Mouse (Mus musculus) lung, postnatal 0 days (tissue): Measurements from ENCODE around the gene Dnah12. TPM values are rescaled to one million over a fixed set of nuclear protein-coding genes. Genes with fewer than 3 reads are reported as not detected.
"Not testable (repeated sequence)": the region's sequence is repeated elsewhere in the genome, so short reads cannot be mapped to it uniquely, and the experiment has no call there.

ENCODE experiments used
- ATAC-seq: fragments of 200-750 bp; cut with Nextera tagmentation; 2 replicates; pipeline ENCODE4 v1.8.0; 2017; ENCODE audit warnings: moderate library complexity
- DNase-seq: peaks from one replicate; pipeline ENCODE4 v3.0.0-alpha.2; 2016; ENCODE audit warnings: low spot score
- H3K27ac ChIP-seq: fragments of 300-500 bp; sonication (generic); 2 replicates; pipeline ENCODE4 v1.5.1; 2014; ENCODE audit warnings: antibody characterized with exemption, mild to moderate bottlenecking, low read length, mixed read lengths
- H3K27me3 ChIP-seq: fragments of 300-500 bp; sonication (generic); replicated peaks from 2 replicates; pipeline ENCODE4 v1.6.1; 2014; ENCODE audit warnings: low read length, mixed read lengths; ENCODE audit not compliant: insufficient read depth
- H3K36me3 ChIP-seq: fragments of 300-500 bp; sonication (generic); 2 replicates; pipeline ENCODE4 v1.6.1; 2014; ENCODE audit warnings: low read length, mixed read lengths; ENCODE audit not compliant: insufficient read depth
- H3K4me1 ChIP-seq: fragments of 300-500 bp; sonication (generic); 2 replicates; pipeline ENCODE4 v1.6.1; 2014; ENCODE audit warnings: antibody characterized with exemption, low read depth, low read length, mixed read lengths; ENCODE audit not compliant: insufficient read depth
- H3K4me2 ChIP-seq: fragments of 300-500 bp; sonication (generic); replicated peaks from 2 replicates; pipeline ENCODE4 v1.6.1; 2014; ENCODE audit warnings: low read depth, mild to moderate bottlenecking, low read length, moderate library complexity, mixed read lengths
- H3K4me3 ChIP-seq: fragments of 300-500 bp; sonication (generic); 2 replicates; pipeline ENCODE4 v1.5.1; 2014; ENCODE audit warnings: low read depth, low read length
- H3K9ac ChIP-seq: fragments of 300-500 bp; sonication (generic); replicated peaks from 2 replicates; pipeline ENCODE4 v1.6.1; 2014; ENCODE audit warnings: low read depth, mild to moderate bottlenecking
- H3K9me3 ChIP-seq: fragments of 300-500 bp; sonication (generic); 2 replicates; pipeline ENCODE4 v1.6.1; 2016; ENCODE audit warnings: low read length, mixed read lengths
- CTCF ChIP-seq: IDR thresholded peaks from 2 replicates; pipeline ENCODE4 v1.5.1; 2016; ENCODE audit warnings: antibody characterized with exemption, mild to moderate bottlenecking
- EP300 ChIP-seq: IDR thresholded peaks from 2 replicates; pipeline ENCODE4 v1.6.1; 2016; ENCODE audit warnings: antibody characterized with exemption, mild to moderate bottlenecking, control low read depth
- WGBS: fragments of 180-500 bp; shearing (Covaris S2); extraction: QIAGEN DNeasy Blood & Tissue Kit; methylation state at CpG from one replicate; pipeline ENCODE4 v1.1.7; 2014; 5-methylcytosine and 5-hydroxymethylcytosine counted together
- polyA plus RNA-seq: library from polyadenylated mRNA; unstranded; fragments of >200 nt; fragmentation: Nextera tagmentation; extraction: Ambion mirVana; gene quantifications from 2 replicates; pipeline ENCODE4 v1.2.1, GENCODE M21; 2015

Gene Dnah12
- polyA plus RNA-seq, 1 experiment from 2014 or later = 1.6 TPM

- Histone ChIP-seq H3K4me1 (no peaks in the 10 kb centered on the region), H3K4me2 (no peak overlapping the region), H3K9me3 (no peaks in the 10 kb centered on the region), H3K27me3 (no peaks in the 10 kb centered on the region), H3K36me3 (no peaks in the 10 kb centered on the region), H3K27ac (no peak overlapping the region), H3K4me3 (no peak overlapping the region), H3K9ac (no peak overlapping the region)
- TF ChIP-seq EP300 (no peak), CTCF (no peak)
- ATAC-seq = no peak
- WGBS = 78% methylated on average over 5 of the region's 5 CpGs
- DNase-seq = no peak
These were observed 188.6 kb downstream of the Dnah12 start for GRCm38 (mm10) chr14:26881700-26882099.

GRCm38 (mm10) chr14:26887244-26887643, 194.2 kb downstream of the Dnah12 start:
- Histone ChIP-seq H3K9me3 (no peaks in the 10 kb centered on the region), H3K4me1 (no peaks in the 10 kb centered on the region), H3K27me3 (no peaks in the 10 kb centered on the region), H3K9ac (no peak overlapping the region), H3K4me2 (no peak overlapping the region), H3K4me3 (no peak overlapping the region), H3K27ac (no peak overlapping the region), H3K36me3 (no peaks in the 10 kb centered on the region)
- TF ChIP-seq CTCF = no peak
- TF ChIP-seq EP300 = no peak
- no peak for ATAC-seq
- DNase-seq = no peak
- 49% methylated on average over 3 of the region's 3 CpGs for WGBS

GRCm38 (mm10) chr14:26890777-26891176, 197.7 kb downstream of the Dnah12 start:
- no peaks in the 10 kb centered on the region for H3K36me3 ChIP-seq
- no peak overlapping the region for H3K4me3 ChIP-seq
- H3K4me2 ChIP-seq = no peak overlapping the region
- H3K9ac ChIP-seq = no peak overlapping the region
- no peaks in the 10 kb centered on the region for H3K27me3 ChIP-seq
- 81% methylated on average over 3 of the region's 3 CpGs for WGBS
- no peak for DNase-seq
- no peaks in the 10 kb centered on the region for H3K4me1 ChIP-seq
- no peaks in the 10 kb centered on the region for H3K9me3 ChIP-seq
- ATAC-seq = no peak
- H3K27ac ChIP-seq = no peak overlapping the region
- no peak for TF ChIP-seq EP300
- no peak for TF ChIP-seq CTCF

- DNase-seq = no peak
- H3K9me3 ChIP-seq = no peaks in the 10 kb centered on the region
- H3K9ac ChIP-seq = no peak within 1 kb of the TSS
- H3K27me3 ChIP-seq = no peaks in the 10 kb centered on the region
- H3K4me1 ChIP-seq = no peaks in the 10 kb centered on the region
- WGBS = 83% methylated on average over 4 of the region's 4 CpGs
- no peak for TF ChIP-seq CTCF
- TF ChIP-seq EP300 = no peak
- no peak within 1 kb of the TSS for H3K27ac ChIP-seq
- H3K4me2 ChIP-seq = no peak within 1 kb of the TSS
- ATAC-seq = no peak
- no peak within 1 kb of the TSS for H3K4me3 ChIP-seq
- no peaks in the 10 kb centered on the region for H3K36me3 ChIP-seq
These were observed 201.3 kb downstream of the Dnah12 start, which contains the start of gene Asb14 for GRCm38 (mm10) chr14:26894392-26894791. TSS of gene Asb14 (plus strand) at chr14:26894557.

- 67% methylated on average over 2 of the region's 2 CpGs for WGBS
These were observed 206.4 kb downstream of the Dnah12 start for GRCm38 (mm10) chr14:26899490-26899889.

GRCm38 (mm10) chr14:26900893-26901292, 207.8 kb downstream of the Dnah12 start:
- no peak overlapping the region for H3K9ac ChIP-seq
- 77% methylated on average over 12 of the region's 12 CpGs for WGBS
- no peaks in the 10 kb centered on the region for H3K27me3 ChIP-seq
- no peak overlapping the region for H3K4me3 ChIP-seq
- ATAC-seq (no peak), DNase-seq (no peak)
- H3K4me1 ChIP-seq = no peaks in the 10 kb centered on the region
- no peak overlapping the region for H3K4me2 ChIP-seq
- TF ChIP-seq CTCF = no peak
- no peak for TF ChIP-seq EP300
- no peak overlapping the region for H3K27ac ChIP-seq
- H3K9me3 ChIP-seq = no peaks in the 10 kb centered on the region
- no peaks in the 10 kb centered on the region for H3K36me3 ChIP-seq

More at GRCm38 (mm10) chr14:26899490-26899889, 206.4 kb downstream of the Dnah12 start:
- ATAC-seq = no peak
- Histone ChIP-seq H3K4me1 (no peaks in the 10 kb centered on the region), H3K4me2 (no peak overlapping the region), H3K27me3 (no peaks in the 10 kb centered on the region), H3K27ac (no peak overlapping the region), H3K9me3 (no peaks in the 10 kb centered on the region), H3K4me3 (no peak overlapping the region), H3K36me3 (no peaks in the 10 kb centered on the region), H3K9ac (no peak overlapping the region)
- TF ChIP-seq EP300 = no peak
- DNase-seq = no peak

GRCm38 (mm10) chr14:26907401-26907800, 214.3 kb downstream of the Dnah12 start:
- DNase-seq (no peak), ATAC-seq (no peak)
- Histone ChIP-seq H3K27ac (no peak overlapping the region), H3K4me2 (no peak overlapping the region), H3K4me1 (no peaks in the 10 kb centered on the region), H3K9me3 (no peaks in the 10 kb centered on the region), H3K36me3 (no peaks in the 10 kb centered on the region), H3K4me3 (no peak overlapping the region), H3K27me3 (no peaks in the 10 kb centered on the region), H3K9ac (no peak overlapping the region)
- WGBS = 85% methylated on average over 4 of the region's 4 CpGs
- no peak for TF ChIP-seq EP300
- no peak for TF ChIP-seq CTCF

GRCm38 (mm10) chr14:26910461-26910860, 217.4 kb downstream of the Dnah12 start:
- H3K9me3 ChIP-seq, DNase-seq, H3K4me3 ChIP-seq, H3K36me3 ChIP-seq, ATAC-seq, H3K9ac ChIP-seq, H3K4me1 ChIP-seq, H3K27ac ChIP-seq, H3K4me2 ChIP-seq, H3K27me3 ChIP-seq: not testable (repeated sequence)
- 47% methylated on average over 9 of the region's 9 CpGs for WGBS
